In the genomic region with DNA sequence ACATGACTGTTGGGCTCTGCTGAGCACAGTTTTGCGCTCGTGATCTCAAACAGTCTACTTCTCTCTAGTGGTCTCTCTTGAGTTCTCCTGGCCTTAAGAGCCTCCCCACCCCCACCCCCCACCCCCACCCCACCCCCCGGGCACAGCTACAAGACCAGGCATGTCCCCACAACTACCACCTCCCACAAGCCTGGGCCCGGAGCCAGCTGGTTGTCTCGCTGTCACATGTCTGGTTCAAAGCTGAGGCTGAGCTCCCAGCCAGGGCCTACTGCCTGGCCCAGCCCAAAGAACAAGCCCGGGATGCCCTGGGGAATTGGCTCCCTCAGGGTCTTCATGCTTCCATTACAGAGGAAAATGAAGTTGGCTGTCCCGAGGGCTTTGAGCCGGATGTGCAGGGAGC, we compare ENCODE assay signal across 9 mouse cellular contexts. TPM values are rescaled to one million over a fixed set of nuclear protein-coding genes. Genes with fewer than 3 reads are reported as not detected.
DNase-seq lines count a peak whose midpoint lies in the region; ATAC-seq lines count a peak whose summit lies in the region.
"Had no signal": no experiment of that assay in that cellular context is flagged by ENCODE, and none has a peak within 500 bp of the region (broad histone marks: within the 10 kb centered on the region; RNA-seq: fewer than 3 reads in every experiment).

No protein-coding gene starts in this region.

- H3K27ac ChIP-seq in brown adipose tissue, adult 24 weeks (replicated peaks; ENCODE audit: low read depth, low read length) = peak overlapping the region; percentile 38; the same call in 1 of the 2 replicates
- H3K27ac ChIP-seq: heart, adult 2 months had no signal

- no peak overlapping the region for H3K4me3 ChIP-seq in brown adipose tissue, adult 24 weeks (ENCODE audit: insufficient read depth, low read depth, low read length)
- H3K4me3 ChIP-seq: heart, adult 2 months had no signal

- ATAC-seq in megakaryocyte, adult 5-6 weeks (ENCODE audit: poor library complexity, severe bottlenecking) = no peak
- ATAC-seq in granulocyte monocyte progenitor cell, adult 5-6 weeks (replicated peaks; ENCODE audit: poor library complexity, severe bottlenecking) = no peak

- intact Hi-C loops in heart, postnatal 25 days (cut with DNase I) = no loop called here

- H3K4me1 ChIP-seq in brown adipose tissue, adult 24 weeks (ENCODE audit: control insufficient read depth, insufficient read depth, insufficient read length, low read length) = 0 out of 2 replicates have a peak, but pooled peaks cover 8% of the 10 kb centered on the region

- peak; percentile 96 for DNase-seq in heart, adult 11 months
- DNase-seq in heart, postnatal 25 days (ENCODE audit: low spot score) = no peak
- peak; percentile 72 for DNase-seq in 3T3-L1 (ENCODE audit: low read depth, low spot score)
- peak; percentile 77 for DNase-seq in kidney, postnatal 10 days
- DNase-seq in ovary, postnatal 14 days (ENCODE audit: low spot score) = peak; percentile 46

RNA-seq across cellular contexts. Expression of gene Ass1, which starts 15.7 kb away (rescaled TPM):
- 1 to 10 TPM; 4.3 to 4.4 TPM for total RNA-seq in heart, postnatal 25 days (2021)
- 2.5 and 5.3 TPM in 2 replicates for polyA plus RNA-seq in brown adipose tissue, adult 24 weeks (2012; ENCODE audit: insufficient read depth, insufficient read length, missing spikeins)
- total RNA-seq in megakaryocyte, adult 5-6 weeks (2015) = 137 and 147 TPM in 2 replicates
- 184 and 194 TPM in 2 replicates for total RNA-seq in megakaryocyte, adult 5-6 weeks (2017)
- total RNA-seq in granulocyte monocyte progenitor cell, adult 5-6 weeks (2014; fragmentation: Nextera tagmentation) = 148 and 162 TPM in 2 replicates
- total RNA-seq in granulocyte monocyte progenitor cell, adult 5-6 weeks (2017) = 115 and 128 TPM in 2 replicates

Comparison
In these comparisons a context has a peak if more than half of its experiments do, and no peak if none do; other contexts are left out.
1. RNA of gene Ass1, which starts 15.7 kb away (total RNA-seq): 137 to 194 TPM in megakaryocyte, adult 5-6 weeks and 115 to 162 TPM in granulocyte monocyte progenitor cell, adult 5-6 weeks; 4.3 to 4.4 TPM in heart, postnatal 25 days; every median in the first group is over 10 times any median in the second.